ENCODE assay signal across 20 mouse cellular contexts in genomic region chr17:71234041-71234594, GRCm38 (mm10). TPM values are rescaled to one million over a fixed set of nuclear protein-coding genes. Genes with fewer than 3 reads are reported as not detected.
DNase-seq lines count a peak whose midpoint lies in the region; ATAC-seq and TF ChIP-seq lines count a peak whose summit lies in the region.
"Had no signal": no experiment of that assay in that cellular context is flagged by ENCODE, and none has a peak within 500 bp of the region (broad histone marks: within the 10 kb centered on the region; RNA-seq: fewer than 3 reads in every experiment).

No protein-coding gene starts in this region.

- H3K4me1 ChIP-seq in heart, embryonic 13.5 days = peaks cover 15% of the 10 kb centered on the region
- no peaks in the 10 kb centered on the region for H3K4me1 ChIP-seq in lung, postnatal 0 days (ENCODE audit: insufficient read depth, low read depth, low read length)
- H3K4me1 ChIP-seq in lung, adult 2 months (ENCODE audit: control insufficient read depth, insufficient read depth, low read length) = no peaks in the 10 kb centered on the region
- peaks cover 70% of the 10 kb centered on the region for H3K4me1 ChIP-seq in liver, embryonic 15.5 days (replicated peaks)
- H3K4me1 ChIP-seq: forebrain, embryonic 10.5 days; hindbrain, embryonic 13.5 days had no signal

- H3K4me2 ChIP-seq in heart, embryonic 13.5 days = no peak overlapping the region
- H3K4me2 ChIP-seq in lung, postnatal 0 days (replicated peaks; ENCODE audit: low read depth, low read length) = no peak overlapping the region
- no peak overlapping the region for H3K4me2 ChIP-seq in liver, embryonic 15.5 days
- H3K4me2 ChIP-seq: embryonic facial prominence, embryonic 15.5 days; heart, embryonic 11.5 days; hindbrain, embryonic 13.5 days had no signal

- no peak overlapping the region for H3K9ac ChIP-seq in heart, embryonic 13.5 days
- H3K9ac ChIP-seq in lung, postnatal 0 days (replicated peaks; ENCODE audit: low read depth) = no peak overlapping the region
- H3K9ac ChIP-seq in liver, embryonic 15.5 days = no peak overlapping the region
- H3K9ac ChIP-seq: embryonic facial prominence, embryonic 15.5 days; hindbrain, embryonic 13.5 days had no signal

- H3K27ac ChIP-seq in heart, embryonic 13.5 days (replicated peaks) = 0 out of 2 replicates have a peak overlapping the region, but pooled peaks have one; percentile 48
- no peak overlapping the region for H3K27ac ChIP-seq in lung, postnatal 0 days (ENCODE audit: low read length)
- peak overlapping the region; percentile 76 for H3K27ac ChIP-seq in liver, embryonic 15.5 days (replicated peaks)
- H3K27ac ChIP-seq: embryonic facial prominence, embryonic 15.5 days; forebrain, embryonic 10.5 days; hindbrain, embryonic 13.5 days; hindbrain, postnatal 0 days had no signal

- ATAC-seq in heart, embryonic 13.5 days (ENCODE audit: extremely low read depth, insufficient number of reproducible peaks, low FRiP score, low TSS enrichment) = no peak
- peak; percentile 51 for ATAC-seq in lung, postnatal 0 days
- ATAC-seq in liver, embryonic 15.5 days (ENCODE audit: insufficient read depth) = no peak
- ATAC-seq: forebrain, embryonic 14.5 days; hindbrain, postnatal 0 days had no signal

- H3K36me3 ChIP-seq in heart, embryonic 13.5 days = peaks cover 69% of the 10 kb centered on the region
- H3K36me3 ChIP-seq in lung, postnatal 0 days (ENCODE audit: insufficient read depth, low read length) = peaks cover 56% of the 10 kb centered on the region; the same call in 1 of the 2 replicates
- peaks cover 84% of the 10 kb centered on the region for H3K36me3 ChIP-seq in liver, embryonic 15.5 days (replicated peaks)

- no peak for TF ChIP-seq EP300 in lung, postnatal 0 days (IDR thresholded peaks at IDR 0.05)

- H3K27me3 ChIP-seq in heart, embryonic 13.5 days (replicated peaks) = no peaks in the 10 kb centered on the region
- H3K27me3 ChIP-seq in lung, postnatal 0 days (replicated peaks; ENCODE audit: insufficient read depth, low read length) = no peaks in the 10 kb centered on the region
- H3K27me3 ChIP-seq in liver, embryonic 15.5 days = no peaks in the 10 kb centered on the region
- H3K27me3 ChIP-seq: embryonic facial prominence, embryonic 15.5 days; hindbrain, embryonic 13.5 days had no signal

- DNase-seq in heart, postnatal 36 days = no peak
- peak; percentile 53 for DNase-seq in lung, postnatal 0 days (ENCODE audit: low spot score)
- DNase-seq in lung, adult 2 months = no peak
- no peak for DNase-seq in frontal cortex, postnatal 14 days (ENCODE audit: low spot score in 2 of 2)
- DNase-seq: adrenal gland, adult 2 months; adrenal gland, postnatal 25 days; cerebellum, adult 2 months; cerebellum, postnatal 14 days; embryo, embryonic 11 days; gastrocnemius, postnatal 36 days; heart, postnatal 10 days had no signal

- TF ChIP-seq POLR2A in lung, adult 2 months (IDR thresholded peaks at IDR 0.05; ENCODE audit: borderline replicate concordance, extremely low read depth, low read depth, low read length) = no peak

- intact Hi-C loops in heart, postnatal 36 days (cut with DNase I) = loop anchor here (5.0 kb wide), 1 partner anchor 118 kb away; no protein-coding TSS in a partner anchor

- no peaks in the 10 kb centered on the region for H3K9me3 ChIP-seq in heart, embryonic 13.5 days
- H3K9me3 ChIP-seq in lung, postnatal 0 days (ENCODE audit: low read length) = no peaks in the 10 kb centered on the region
- no peaks in the 10 kb centered on the region for H3K9me3 ChIP-seq in liver, embryonic 15.5 days (replicated peaks)
- H3K9me3 ChIP-seq: embryonic facial prominence, embryonic 15.5 days; forebrain, embryonic 10.5 days; hindbrain, embryonic 13.5 days had no signal

- TF ChIP-seq CTCF in lung, postnatal 0 days (IDR thresholded peaks at IDR 0.05) = no peak
- TF ChIP-seq CTCF in lung, adult 2 months (IDR thresholded peaks at IDR 0.05; ENCODE audit: insufficient read depth, low read length) = no peak

- 79% methylated on average over 12 of the region's 12 CpGs for WGBS in heart, embryonic 13.5 days
- 85% methylated on average over 12 of the region's 12 CpGs for WGBS in lung, postnatal 0 days
- 83% methylated on average over 12 of the region's 12 CpGs for WGBS in lung, adult 2 months
- 85% methylated on average over 12 of the region's 12 CpGs for WGBS in liver, embryonic 15.5 days (ENCODE audit: insufficient replicate concordance)

- no peak overlapping the region for H3K4me3 ChIP-seq in heart, embryonic 13.5 days
- H3K4me3 ChIP-seq in lung, postnatal 0 days (ENCODE audit: low read depth, low read length) = no peak overlapping the region
- H3K4me3 ChIP-seq in lung, adult 2 months (replicated peaks; ENCODE audit: extremely low read depth, low read depth, low read length) = no peak overlapping the region
- H3K4me3 ChIP-seq in liver, embryonic 15.5 days (replicated peaks) = no peak overlapping the region
- H3K4me3 ChIP-seq: embryonic facial prominence, embryonic 15.5 days; erythroblast, embryonic 14.5 days; forebrain, embryonic 10.5 days; hindbrain, embryonic 13.5 days had no signal

RNA-seq across cellular contexts. Expression of gene Lpin2, which starts 51.8 kb away (rescaled TPM):
- 17.1 TPM in 2 replicates for polyA plus RNA-seq in heart, embryonic 13.5 days (2015; fragmentation: Nextera tagmentation; extraction: Ambion mirVana)
- 1 to 10 TPM; 7.0 to 7.4 TPM for total RNA-seq in heart, postnatal 36 days (2021)
- 54.1 and 65.8 TPM in 2 replicates for polyA plus RNA-seq in lung, postnatal 0 days (2015; fragmentation: Nextera tagmentation; extraction: Ambion mirVana)
- polyA plus RNA-seq in lung, adult 2 months (2012; rRNA removed) = 51.2 and 55.8 TPM in 2 replicates
- 42.3 and 46.7 TPM in 2 replicates for polyA plus RNA-seq in liver, embryonic 15.5 days (2015; fragmentation: Nextera tagmentation; extraction: Ambion mirVana)
